Comparison of ENCODE assay signal across 13 mouse cellular contexts in genomic region chr9:72787732-72788131, GRCm38 (mm10). TPM values are rescaled to one million over a fixed set of nuclear protein-coding genes. Genes with fewer than 3 reads are reported as not detected.
"Had no signal": no experiment of that assay in that cellular context is flagged by ENCODE, and none has a peak within 500 bp of the region (broad histone marks: within the 10 kb centered on the region; RNA-seq: fewer than 3 reads in every experiment).

No protein-coding gene starts in this region.

- DNase-seq: retina, postnatal 1 day; right cerebral cortex, adult 18-20 months; right cerebral cortex, postnatal 14 days; right cerebral cortex, postnatal 25 days; right cerebral cortex, postnatal 4 days; spleen, adult 18-20 months; thymus, adult 18-20 months; thymus, adult 2 months; thymus, postnatal 14 days; thymus, postnatal 25 days; thymus, postnatal 36 days; thymus, postnatal 4 days had no signal

RNA-seq across cellular contexts. Expression of gene Prtg, which starts 18.9 kb away (rescaled TPM):
- total RNA-seq: neutrophil, adult 5-6 weeks had no signal
